Mouse (Mus musculus): Measurements from ENCODE around the gene Urb2.

Gene Urb2

GRCm38 (mm10) chr8:124052110-124052509 is 30.8 kb downstream of the Urb2 start:
- no peak for TF ChIP-seq GATA4 (IDR thresholded peaks at IDR 0.05; ENCODE audit: insufficient replicate concordance, low read length)

- no peak for TF ChIP-seq GATA4 (IDR thresholded peaks at IDR 0.05; ENCODE audit: insufficient replicate concordance, low read length)
Measured at GRCm38 (mm10) chr8:124052568-124052967, 31.3 kb downstream of the Urb2 start.

- no peak for TF ChIP-seq GATA4 (IDR thresholded peaks at IDR 0.05; ENCODE audit: insufficient replicate concordance, low read length)
Measured at GRCm38 (mm10) chr8:124056832-124057655, 35.7 kb downstream of the Urb2 start.

- no peak for TF ChIP-seq GATA4 (IDR thresholded peaks at IDR 0.05; ENCODE audit: insufficient replicate concordance, low read length)
Measured at GRCm38 (mm10) chr8:124066325-124067058, 45.2 kb downstream of the Urb2 start.

- TF ChIP-seq GATA4 (IDR thresholded peaks at IDR 0.05; ENCODE audit: insufficient replicate concordance, low read length): no peak
Measured at GRCm38 (mm10) chr8:124067059-124067750, 45.9 kb downstream of the Urb2 start.

GRCm38 (mm10) chr8:124070363-124071324 is 49.3 kb downstream of the Urb2 start:
- no peak for TF ChIP-seq GATA4 (IDR thresholded peaks at IDR 0.05; ENCODE audit: insufficient replicate concordance, low read length)

- TF ChIP-seq GATA4 (IDR thresholded peaks at IDR 0.05; ENCODE audit: insufficient replicate concordance, low read length): no peak
Measured at GRCm38 (mm10) chr8:124075977-124076376, 54.7 kb downstream of the Urb2 start.

GRCm38 (mm10) chr8:124076416-124076815 is 55.1 kb downstream of the Urb2 start:
- TF ChIP-seq GATA4 (IDR thresholded peaks at IDR 0.05; ENCODE audit: insufficient replicate concordance, low read length): no peak

GRCm38 (mm10) chr8:124077377-124077776 is 56.1 kb downstream of the Urb2 start:
- TF ChIP-seq GATA4 (IDR thresholded peaks at IDR 0.05; ENCODE audit: insufficient replicate concordance, low read length): no peak

GRCm38 (mm10) chr8:124077998-124078397 is 56.7 kb downstream of the Urb2 start:
- no peak for TF ChIP-seq GATA4 (IDR thresholded peaks at IDR 0.05; ENCODE audit: insufficient replicate concordance, low read length)

GRCm38 (mm10) chr8:124078969-124079368 is 57.7 kb downstream of the Urb2 start:
- no peak for TF ChIP-seq GATA4 (IDR thresholded peaks at IDR 0.05; ENCODE audit: insufficient replicate concordance, low read length)

- TF ChIP-seq GATA4 (IDR thresholded peaks at IDR 0.05; ENCODE audit: insufficient replicate concordance, low read length): no peak
Measured at GRCm38 (mm10) chr8:124080467-124081326, 59.4 kb downstream of the Urb2 start.

GRCm38 (mm10) chr8:124082616-124083015 is 61.3 kb downstream of the Urb2 start:
- no peak for TF ChIP-seq GATA4 (IDR thresholded peaks at IDR 0.05; ENCODE audit: insufficient replicate concordance, low read length)

- TF ChIP-seq GATA4 (IDR thresholded peaks at IDR 0.05; ENCODE audit: insufficient replicate concordance, low read length): no peak
Measured at GRCm38 (mm10) chr8:124083611-124084010, 62.3 kb downstream of the Urb2 start.

Measured in liver, adult (tissue).